Mouse (Mus musculus) myocyte (in vitro differentiated cells): ENCODE measurements around the gene Mamld1. TPM values are rescaled to one million over a fixed set of nuclear protein-coding genes. Genes with fewer than 3 reads are reported as not detected.

ENCODE experiments used
- H3K27me3 ChIP-seq: one replicate; pipeline ENCODE4 v1.6.1; 2011; ENCODE audit not compliant: control insufficient read depth, insufficient read depth, insufficient read length
- H3K36me3 ChIP-seq: one replicate; pipeline ENCODE4 v1.6.1; 2011; ENCODE audit not compliant: control insufficient read depth, insufficient read depth
- H3K4me2 ChIP-seq: one replicate; pipeline ENCODE4 v1.6.1; 2011; ENCODE audit warnings: low read depth, control low read depth
- H3K4me3 ChIP-seq: one replicate; pipeline ENCODE4 v1.5.1; 2011; ENCODE audit warnings: mild to moderate bottlenecking, control low read depth, moderate library complexity
- H3K79me2 ChIP-seq: one replicate; pipeline ENCODE4 v1.6.1; 2011; ENCODE audit not compliant: control insufficient read depth, insufficient read depth
- H3ac ChIP-seq: one replicate; pipeline ENCODE4 v1.6.1; 2011; ENCODE audit not compliant: control insufficient read depth, insufficient read length
- CEBPB ChIP-seq: IDR thresholded peaks from 2 replicates; pipeline ENCODE4 v1.6.1; 2011; ENCODE audit warnings: mild to moderate bottlenecking, moderate library complexity; ENCODE audit not compliant: poor library complexity, insufficient read depth, severe bottlenecking
- E2F4 ChIP-seq: IDR thresholded peaks from one replicate; pipeline ENCODE4 v1.6.1; 2011; ENCODE audit warnings: mild to moderate bottlenecking, control low read depth, moderate library complexity; ENCODE audit not compliant: insufficient read depth
- MAX ChIP-seq: IDR thresholded peaks from one replicate; pipeline ENCODE4 v1.6.1; 2011; ENCODE audit warnings: low read depth, mild to moderate bottlenecking, control low read depth
- MYOD1 ChIP-seq, 3 experiments: IDR thresholded peaks; one replicate each; pipeline ENCODE4 v1.6.1; 2011; ENCODE audit warnings: control low read depth in 2 of 3, low read depth in 2 of 3, mild to moderate bottlenecking in 2 of 3, moderate library complexity in 1 of 3; ENCODE audit not compliant: insufficient read length in 2 of 3, control insufficient read depth in 1 of 3
- MYOG ChIP-seq, 3 experiments: IDR thresholded peaks; one replicate each; pipeline ENCODE4 v1.6.1; 2011; ENCODE audit warnings: control low read depth in 2 of 3, low read depth in 2 of 3, mild to moderate bottlenecking in 2 of 3; ENCODE audit not compliant: insufficient read length in 2 of 3, control insufficient read depth in 1 of 3, insufficient read depth in 1 of 3
- POLR2A ChIP-seq: IDR thresholded peaks from one replicate; pipeline ENCODE4 v1.6.1; 2011; ENCODE audit warnings: low read depth, mild to moderate bottlenecking, control low read depth, moderate library complexity; ENCODE audit not compliant: insufficient read length
- POLR2AphosphoS2 ChIP-seq: IDR thresholded peaks from one replicate; pipeline ENCODE4 v1.6.1; 2011; ENCODE audit warnings: low read depth, control low read depth; ENCODE audit not compliant: insufficient read length
- REST ChIP-seq: IDR thresholded peaks from one replicate; pipeline ENCODE4 v1.6.1; 2011; ENCODE audit warnings: mild to moderate bottlenecking, control low read depth, moderate library complexity; ENCODE audit not compliant: insufficient read depth, insufficient read length
- SRF ChIP-seq: IDR thresholded peaks from one replicate; pipeline ENCODE4 v1.6.1; 2011; ENCODE audit warnings: low read depth; ENCODE audit not compliant: control insufficient read depth, insufficient read length
- TCF12 ChIP-seq: IDR thresholded peaks from one replicate; pipeline ENCODE4 v1.6.1; 2011; ENCODE audit warnings: mild to moderate bottlenecking, control low read depth; ENCODE audit not compliant: poor library complexity, insufficient read depth, severe bottlenecking
- TCF3 ChIP-seq: IDR thresholded peaks from one replicate; pipeline ENCODE4 v1.6.1; 2011; ENCODE audit warnings: low read depth, control low read depth; ENCODE audit not compliant: insufficient read length
- USF1 ChIP-seq: IDR thresholded peaks from one replicate; pipeline ENCODE4 v1.6.1; 2011; ENCODE audit warnings: low read depth, mild to moderate bottlenecking, control low read depth, moderate library complexity
- polyA plus RNA-seq: library from polyadenylated mRNA; unstranded; fragments of >200 nt; fragmentation: generic; extraction: Trizol; gene quantifications from one replicate; pipeline ENCODE4 v1.2.1, GENCODE M21; 2012; ENCODE audit warnings: missing spikeins

The Mamld1 gene
- polyA plus RNA-seq, 1 experiment = 0.02 TPM

- Histone ChIP-seq H3K4me2 (no peak overlapping the region), H3K36me3 (no peaks in the 10 kb centered on the region), H3K79me2 (no peaks in the 10 kb centered on the region), H3ac (no peak overlapping the region), H3K4me3 (no peak overlapping the region), H3K27me3 (no peaks in the 10 kb centered on the region)
- TF ChIP-seq E2F4 (no peak), CEBPB (no peak), TCF3 (no peak), POLR2AphosphoS2 (no peak), REST (no peak)
These were observed 91.3 kb downstream of the Mamld1 start for GRCm38 (mm10) chrX:71141390-71141789.

DNA sequence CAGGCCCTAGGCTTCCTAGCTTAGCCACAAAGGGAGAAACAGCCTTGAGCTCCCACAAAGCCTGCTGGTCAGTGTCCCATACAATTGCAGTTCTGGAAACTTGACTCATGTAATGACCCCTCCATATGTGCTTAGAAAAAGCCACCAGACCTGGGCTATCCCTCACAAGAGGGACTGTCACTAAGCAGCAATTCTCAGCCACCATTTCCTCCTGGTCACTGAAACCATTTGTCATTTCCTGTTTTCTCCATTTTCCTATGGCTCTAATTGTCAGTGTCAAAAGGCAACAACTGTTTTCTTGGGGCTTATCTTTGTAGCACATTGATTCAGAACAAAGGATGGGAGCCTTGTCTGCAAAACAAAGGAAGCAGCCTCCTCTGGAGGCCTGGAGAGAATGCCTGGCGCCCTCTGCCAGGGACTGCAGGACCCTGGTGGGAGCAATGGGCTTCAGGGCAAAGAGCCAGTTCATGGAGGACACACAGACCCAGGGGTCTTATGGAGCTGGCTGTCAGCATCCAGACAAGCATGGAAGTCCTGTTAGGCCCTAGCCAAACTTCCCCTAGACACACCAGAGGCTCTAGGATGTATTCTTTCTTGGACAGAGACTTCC, 99.5 kb downstream of the Mamld1 start:
- Histone ChIP-seq H3K4me2 (no peak overlapping the region), H3K36me3 (no peaks in the 10 kb centered on the region), H3K4me3 (no peak overlapping the region), H3K27me3 (no peaks in the 10 kb centered on the region), H3ac (no peak overlapping the region), H3K79me2 (no peaks in the 10 kb centered on the region)
- TF ChIP-seq POLR2A (no peak), MYOG (IDR thresholded peaks at IDR 0.05; ENCODE audit: control insufficient read depth in 1 of 3, insufficient read depth in 1 of 3, insufficient read length in 2 of 3, low read depth in 2 of 3) (no peak), TCF12 (no peak), CEBPB (no peak)

DNA sequence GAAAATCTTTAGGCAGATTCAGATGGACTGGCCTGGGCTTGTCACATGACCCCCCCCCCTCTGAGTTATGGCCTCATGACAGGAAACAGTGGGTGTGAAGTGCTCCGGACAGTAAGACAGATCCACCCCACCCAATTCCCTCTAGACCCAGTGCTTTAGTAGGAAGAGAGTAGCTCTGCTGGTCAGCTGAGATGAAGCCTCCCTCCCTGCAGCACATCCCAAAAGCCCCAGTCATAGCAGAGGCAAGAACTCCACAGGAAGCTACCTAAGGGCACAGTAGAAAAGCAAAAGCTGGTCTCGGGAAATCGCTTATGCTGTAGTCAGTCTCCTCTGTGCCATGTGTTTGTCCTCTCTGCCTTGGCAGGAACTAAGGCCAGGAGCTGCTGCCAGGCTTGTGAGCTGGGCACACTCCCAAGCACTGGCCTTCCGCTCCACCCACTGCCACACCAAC, 100.5 kb downstream of the Mamld1 start:
- no peak overlapping the region for H3ac ChIP-seq
- no peak for TF ChIP-seq MYOD1 (IDR thresholded peaks at IDR 0.05; ENCODE audit: control insufficient read depth in 1 of 3, insufficient read length in 2 of 3, low read depth in 2 of 3)
- no peaks in the 10 kb centered on the region for H3K79me2 ChIP-seq
- no peak overlapping the region for H3K4me2 ChIP-seq
- H3K4me3 ChIP-seq = no peak overlapping the region
- H3K27me3 ChIP-seq = no peaks in the 10 kb centered on the region
- H3K36me3 ChIP-seq = no peaks in the 10 kb centered on the region

GRCm38 (mm10) chrX:71181526-71181925, 131.5 kb downstream of the Mamld1 start:
- Histone ChIP-seq H3K4me3 (no peak overlapping the region), H3ac (no peak overlapping the region), H3K27me3 (no peaks in the 10 kb centered on the region), H3K36me3 (no peaks in the 10 kb centered on the region), H3K4me2 (no peak overlapping the region), H3K79me2 (no peaks in the 10 kb centered on the region)
- no peak for TF ChIP-seq E2F4
- TF ChIP-seq MAX = no peak
- no peak for TF ChIP-seq TCF12
- no peak for TF ChIP-seq SRF
- no peak for TF ChIP-seq TCF3
- no peak for TF ChIP-seq USF1
- no peak for TF ChIP-seq REST
- TF ChIP-seq POLR2AphosphoS2 = no peak
- TF ChIP-seq POLR2A = no peak
- no peak for TF ChIP-seq MYOG (IDR thresholded peaks at IDR 0.05; ENCODE audit: control insufficient read depth in 1 of 3, insufficient read depth in 1 of 3, insufficient read length in 2 of 3, low read depth in 2 of 3)
- no peak for TF ChIP-seq CEBPB
- no peak for TF ChIP-seq MYOD1 (IDR thresholded peaks at IDR 0.05; ENCODE audit: control insufficient read depth in 1 of 3, insufficient read length in 2 of 3, low read depth in 2 of 3)

- TF ChIP-seq REST = no peak
- no peak for TF ChIP-seq SRF
- TF ChIP-seq USF1 = no peak
- no peak for TF ChIP-seq MAX
- no peak for TF ChIP-seq MYOG (IDR thresholded peaks at IDR 0.05; ENCODE audit: control insufficient read depth in 1 of 3, insufficient read depth in 1 of 3, insufficient read length in 2 of 3, low read depth in 2 of 3)
- no peak for TF ChIP-seq TCF12
- TF ChIP-seq POLR2AphosphoS2 = no peak
- no peak for TF ChIP-seq E2F4
- TF ChIP-seq TCF3 = no peak
- Histone ChIP-seq H3K27me3 (no peaks in the 10 kb centered on the region), H3K79me2 (no peaks in the 10 kb centered on the region), H3K4me3 (no peak overlapping the region), H3ac (no peak overlapping the region), H3K4me2 (no peak overlapping the region), H3K36me3 (no peaks in the 10 kb centered on the region)
These were observed 133.6 kb downstream of the Mamld1 start for GRCm38 (mm10) chrX:71183671-71184070.

- no peaks in the 10 kb centered on the region for H3K27me3 ChIP-seq
- no peak overlapping the region for H3ac ChIP-seq
- no peaks in the 10 kb centered on the region for H3K36me3 ChIP-seq
- no peak overlapping the region for H3K4me3 ChIP-seq
- H3K4me2 ChIP-seq = no peak overlapping the region
- H3K79me2 ChIP-seq = no peaks in the 10 kb centered on the region
- no peak for TF ChIP-seq TCF12
- TF ChIP-seq USF1 = no peak
- no peak for TF ChIP-seq CEBPB
- TF ChIP-seq REST = no peak
- no peak for TF ChIP-seq POLR2A
- no peak for TF ChIP-seq POLR2AphosphoS2
- no peak for TF ChIP-seq E2F4
- no peak for TF ChIP-seq SRF
- no peak for TF ChIP-seq MYOD1 (IDR thresholded peaks at IDR 0.05; ENCODE audit: control insufficient read depth in 1 of 3, insufficient read length in 2 of 3, low read depth in 2 of 3)
- TF ChIP-seq MYOG (IDR thresholded peaks at IDR 0.05; ENCODE audit: control insufficient read depth in 1 of 3, insufficient read depth in 1 of 3, insufficient read length in 2 of 3, low read depth in 2 of 3) = no peak
- no peak for TF ChIP-seq MAX
- no peak for TF ChIP-seq TCF3
These were observed 136.3 kb downstream of the Mamld1 start for GRCm38 (mm10) chrX:71186396-71186795.
